Mouse (Mus musculus) intestine, postnatal 0 days (tissue): Measurements from ENCODE around the gene Mark3. TPM values are rescaled to one million over a fixed set of nuclear protein-coding genes. Genes with fewer than 3 reads are reported as not detected.
A peak's percentile ranks its signal among the peaks of the same experiment; 100 is the strongest.

Source experiments
- ATAC-seq: fragments of 200-750 bp; cut with Nextera tagmentation; 2 replicates; pipeline ENCODE4 v1.8.0; 2017; ENCODE audit warnings: mild to moderate bottlenecking, moderate TSS enrichment, moderate library complexity
- H3K27ac ChIP-seq: fragments of 300-500 bp; sonication (generic); 2 replicates; pipeline ENCODE4 v1.5.1; 2014; ENCODE audit warnings: mild to moderate bottlenecking, low read depth, low read length, moderate library complexity
- H3K27me3 ChIP-seq: fragments of 300-500 bp; sonication (generic); replicated peaks from 2 replicates; pipeline ENCODE4 v1.6.1; 2014; ENCODE audit warnings: low read length, mixed read lengths; ENCODE audit not compliant: control insufficient read depth, insufficient read depth
- H3K36me3 ChIP-seq: fragments of 300-500 bp; sonication (generic); 2 replicates; pipeline ENCODE4 v1.6.1; 2014; ENCODE audit warnings: mild to moderate bottlenecking, moderate library complexity; ENCODE audit not compliant: control insufficient read depth, insufficient read depth
- H3K4me1 ChIP-seq: fragments of 300-500 bp; sonication (generic); replicated peaks from 2 replicates; pipeline ENCODE4 v1.6.1; 2014; ENCODE audit warnings: antibody characterized with exemption, low read length, mixed read lengths; ENCODE audit not compliant: control insufficient read depth, insufficient read depth
- H3K4me2 ChIP-seq: fragments of 300-500 bp; sonication (generic); replicated peaks from 2 replicates; pipeline ENCODE4 v1.6.1; 2014; ENCODE audit warnings: low read depth, mild to moderate bottlenecking, moderate library complexity
- H3K4me3 ChIP-seq: fragments of 300-500 bp; sonication (generic); 2 replicates; pipeline ENCODE4 v1.5.1; 2014; ENCODE audit warnings: low read depth, low read length
- H3K9ac ChIP-seq: fragments of 300-500 bp; sonication (generic); 2 replicates; pipeline ENCODE4 v1.6.1; 2014; ENCODE audit warnings: mild to moderate bottlenecking, low read depth, low read length
- H3K9me3 ChIP-seq: fragments of 300-500 bp; sonication (generic); 2 replicates; pipeline ENCODE4 v1.6.1; 2016; ENCODE audit warnings: mixed run types; ENCODE audit not compliant: control insufficient read depth
- CTCF ChIP-seq: sonication (generic); IDR thresholded peaks from 2 replicates; pipeline ENCODE4 v1.5.1; 2016; ENCODE audit warnings: low read depth, mild to moderate bottlenecking, control low read depth, antibody characterized with exemption, moderate library complexity
- WGBS: fragments of 180-500 bp; shearing (Covaris S2); extraction: QIAGEN DNeasy Blood & Tissue Kit; methylation state at CpG from one replicate; pipeline ENCODE4 v1.1.7; 2014; 5-methylcytosine and 5-hydroxymethylcytosine counted together
- polyA plus RNA-seq: library from polyadenylated mRNA; unstranded; fragments of >200 nt; fragmentation: Nextera tagmentation; extraction: Ambion mirVana; gene quantifications from 2 replicates; pipeline ENCODE4 v1.2.1, GENCODE M21; 2015

The Mark3 gene
- polyA plus RNA-seq, 1 experiment from 2014 or later = 24.7 TPM

DNA sequence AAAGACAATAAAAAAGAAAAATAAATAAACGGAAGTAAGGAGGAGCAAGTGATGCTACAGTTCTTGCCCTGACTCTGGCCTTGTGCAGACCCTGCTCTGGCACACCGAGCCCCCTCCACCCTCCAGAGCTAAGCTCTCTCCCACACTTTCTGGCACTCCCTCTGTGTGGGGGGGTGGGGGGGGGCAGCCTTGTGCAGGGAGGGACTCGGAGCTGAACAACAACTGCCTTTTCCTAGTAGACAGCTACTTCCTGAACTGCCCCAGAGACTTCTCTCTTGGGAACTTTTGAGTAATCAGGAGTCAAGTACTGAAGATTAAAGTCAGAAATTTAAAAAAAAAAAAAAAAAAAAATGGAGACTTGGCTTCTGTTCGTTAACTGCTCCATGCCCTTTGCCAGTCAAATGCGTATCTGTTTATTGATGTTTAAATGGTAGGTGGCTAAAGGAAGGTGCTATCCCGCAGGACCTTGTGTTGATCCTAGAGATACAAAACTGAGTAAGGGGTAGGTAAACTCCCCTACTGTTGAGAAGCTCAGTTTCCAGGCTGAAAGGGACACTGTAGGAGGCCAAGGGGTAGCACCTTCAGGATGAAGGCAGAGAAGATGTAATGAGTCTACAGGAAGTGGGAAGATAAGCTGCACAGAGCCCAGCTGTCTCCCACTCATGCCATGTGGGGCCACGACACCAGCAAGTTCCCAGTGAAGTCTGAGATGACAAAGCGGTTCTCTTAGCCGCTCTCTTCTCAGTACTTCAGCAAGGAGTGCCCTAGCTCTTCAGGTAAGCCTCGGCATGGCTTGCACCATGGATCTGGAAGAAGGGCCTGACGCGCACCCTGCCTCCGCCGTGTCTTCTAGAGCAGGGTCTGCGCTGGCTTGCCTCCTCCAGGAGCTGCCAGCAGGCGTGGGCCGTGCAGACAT is 89.2 kb downstream of the Mark3 start:
- Histone ChIP-seq H3K27ac (no peak overlapping the region), H3K4me2 (no peak overlapping the region), H3K36me3 (peaks cover 15% of the 10 kb centered on the region), H3K9ac (no peak overlapping the region), H3K4me1 (no peaks in the 10 kb centered on the region), H3K4me3 (no peak overlapping the region), H3K27me3 (no peaks in the 10 kb centered on the region), H3K9me3 (no peaks in the 10 kb centered on the region)
- ATAC-seq = no peak
- no peak; the same call in 1 of the 2 replicates for TF ChIP-seq CTCF
- 59% methylated on average over 17 of the region's 17 CpGs for WGBS

- H3K4me2 ChIP-seq = no peak overlapping the region
- TF ChIP-seq CTCF = peak; percentile 8; the same call in 1 of the 2 replicates
These were observed 89.9 kb downstream of the Mark3 start for GRCm38 (mm10) chr12:111664144-111664634.

DNA sequence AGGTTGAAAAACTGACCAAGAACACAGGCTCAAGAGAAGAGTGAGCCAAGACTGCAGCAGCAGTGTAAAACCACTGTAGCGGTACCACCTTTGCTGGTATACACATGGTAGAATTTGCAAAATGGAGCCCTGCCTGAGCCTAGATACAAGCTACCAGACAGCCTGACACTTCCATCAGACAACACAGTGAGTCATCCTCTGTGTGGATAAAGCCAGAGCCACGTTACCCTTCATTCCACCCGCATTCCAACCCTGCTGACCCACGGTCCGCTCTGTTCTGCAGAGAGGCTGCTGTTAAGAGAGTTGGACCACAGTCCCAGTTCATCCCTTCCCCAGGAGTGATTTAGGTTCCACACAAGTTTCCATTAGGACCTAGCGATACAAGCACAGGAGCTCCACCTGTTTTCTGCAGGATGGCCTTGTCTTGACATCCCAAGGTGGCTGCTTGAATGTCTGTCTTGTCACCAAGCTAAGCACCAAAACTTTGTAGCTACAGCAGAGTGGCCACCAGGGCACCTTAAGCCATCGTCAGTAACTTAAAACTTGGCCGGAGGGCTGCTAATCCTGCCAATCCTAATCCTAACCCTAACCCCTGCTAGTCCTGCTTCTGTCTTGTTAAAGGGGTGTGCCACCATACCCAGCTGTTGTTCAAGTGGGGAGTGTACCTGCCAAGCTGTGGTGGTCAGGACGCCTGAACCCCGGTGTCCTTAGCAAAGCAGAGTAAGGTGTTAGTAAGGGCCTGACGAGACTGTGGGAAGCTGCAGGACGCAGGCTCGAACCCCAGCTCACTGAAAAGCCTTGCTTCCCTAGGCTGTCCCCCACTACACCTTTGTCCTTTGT is 90.9 kb downstream of the Mark3 start:
- Histone ChIP-seq H3K27ac (no peak overlapping the region), H3K4me1 (no peaks in the 10 kb centered on the region; the same call in 1 of the 2 replicates), H3K9me3 (no peaks in the 10 kb centered on the region), H3K27me3 (no peaks in the 10 kb centered on the region), H3K4me2 (no peak overlapping the region), H3K4me3 (no peak overlapping the region), H3K36me3 (peaks cover 11% of the 10 kb centered on the region; the same call in 1 of the 2 replicates), H3K9ac (no peak overlapping the region)
- TF ChIP-seq CTCF = no peak
- ATAC-seq = no peak
- WGBS = 79% methylated on average over 13 of the region's 13 CpGs

More at GRCm38 (mm10) chr12:111664144-111664634, 89.9 kb downstream of the Mark3 start:
- ATAC-seq = no peak
- Histone ChIP-seq H3K4me3 (no peak overlapping the region), H3K27ac (no peak overlapping the region), H3K4me1 (no peaks in the 10 kb centered on the region), H3K27me3 (no peaks in the 10 kb centered on the region), H3K36me3 (peaks cover 15% of the 10 kb centered on the region), H3K9me3 (no peaks in the 10 kb centered on the region), H3K9ac (no peak overlapping the region)
- WGBS = 31% methylated on average over 6 of the region's 6 CpGs

- Histone ChIP-seq H3K27me3 (no peaks in the 10 kb centered on the region), H3K4me1 (no peaks in the 10 kb centered on the region; the same call in 1 of the 2 replicates), H3K9ac (no peak overlapping the region), H3K4me2 (no peak overlapping the region), H3K36me3 (0 out of 2 replicates have a peak, but pooled peaks cover 15% of the 10 kb centered on the region), H3K27ac (no peak overlapping the region), H3K9me3 (no peaks in the 10 kb centered on the region), H3K4me3 (no peak overlapping the region)
- 74% methylated on average over 13 of the region's 13 CpGs for WGBS
- no peak for ATAC-seq
- no peak for TF ChIP-seq CTCF
These were observed 92.1 kb downstream of the Mark3 start for GRCm38 (mm10) chr12:111666380-111666779.

DNA sequence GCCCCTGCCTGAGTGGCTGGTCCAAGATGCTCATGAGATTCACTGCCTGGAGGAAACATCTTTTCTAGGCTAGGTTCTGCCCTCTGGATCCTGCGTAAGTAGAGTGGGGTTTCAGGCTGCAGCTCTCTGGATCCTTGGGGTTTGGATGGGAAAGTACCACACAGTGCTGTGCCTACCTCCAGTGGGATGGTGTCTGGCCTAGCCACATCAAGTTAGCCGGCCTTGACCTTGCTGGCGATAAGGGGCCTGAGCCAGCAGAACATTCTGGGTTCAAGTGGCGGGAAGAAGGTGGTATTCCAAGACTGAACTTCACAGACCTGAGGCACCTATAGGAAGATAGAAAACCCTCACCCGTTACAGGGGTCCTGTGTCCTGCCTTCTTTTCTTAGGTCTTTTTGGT is 93.1 kb downstream of the Mark3 start:
- H3K9ac ChIP-seq = no peak overlapping the region
- peaks cover 2% of the 10 kb centered on the region for H3K4me1 ChIP-seq
- H3K36me3 ChIP-seq = 0 out of 2 replicates have a peak, but pooled peaks cover 10% of the 10 kb centered on the region
- H3K9me3 ChIP-seq = no peaks in the 10 kb centered on the region
- H3K27ac ChIP-seq = no peak overlapping the region
- no peak overlapping the region for H3K4me3 ChIP-seq
- 91% methylated on average over 5 of the region's 5 CpGs for WGBS
- no peak for ATAC-seq
- H3K27me3 ChIP-seq = no peaks in the 10 kb centered on the region
- no peak for TF ChIP-seq CTCF
- no peak overlapping the region for H3K4me2 ChIP-seq
